Comparison of ENCODE assay signal across 19 mouse cellular contexts in genomic region chr8:47931371-47931770, GRCm38 (mm10). TPM values are rescaled to one million over a fixed set of nuclear protein-coding genes. Genes with fewer than 3 reads are reported as not detected.
A peak's percentile ranks its signal among the peaks of the same experiment; 100 is the strongest.
DNase-seq lines count a peak whose midpoint lies in the region; ATAC-seq and TF ChIP-seq lines count a peak whose summit lies in the region.
"Had no signal": no experiment of that assay in that cellular context is flagged by ENCODE, and none has a peak within 500 bp of the region (broad histone marks: within the 10 kb centered on the region; RNA-seq: fewer than 3 reads in every experiment).

No protein-coding gene starts in this region.

- peak overlapping the region; percentile 48 for H3ac ChIP-seq in C2C12 (ENCODE audit: control insufficient read depth, insufficient read length, low read depth)

- 0 out of 2 replicates have a peak overlapping the region, but pooled peaks have one; percentile 13 for H3K27ac ChIP-seq in hindbrain, embryonic 11.5 days (ENCODE audit: low read depth, low read length)
- H3K27ac ChIP-seq in hindbrain, embryonic 13.5 days, result no peak overlapping the region
- H3K27ac ChIP-seq: liver, embryonic 12.5 days had no signal

- no peaks in the 10 kb centered on the region for H3K36me3 ChIP-seq in hindbrain, embryonic 11.5 days (ENCODE audit: control insufficient read depth, insufficient read depth, low read length)
- no peaks in the 10 kb centered on the region for H3K36me3 ChIP-seq in hindbrain, embryonic 13.5 days
- no peaks in the 10 kb centered on the region for H3K36me3 ChIP-seq in C2C12 (ENCODE audit: control insufficient read depth, insufficient read depth)
- H3K36me3 ChIP-seq: limb, embryonic 13.5 days; liver, embryonic 12.5 days; midbrain, embryonic 10.5 days had no signal

- intact Hi-C loops in gastrocnemius, postnatal 14 days (cut with DNase I; ENCODE audit: low total_unique reads), result no loop called here

- WGBS in hindbrain, embryonic 11.5 days, result 82% methylated on average over 7 of the region's 7 CpGs
- WGBS in hindbrain, embryonic 13.5 days, result 89% methylated on average over 7 of the region's 7 CpGs

- H3K4me1 ChIP-seq in hindbrain, embryonic 11.5 days (replicated peaks; ENCODE audit: control insufficient read depth, insufficient read depth, low read length), result peaks cover 3% of the 10 kb centered on the region
- H3K4me1 ChIP-seq in hindbrain, embryonic 13.5 days (replicated peaks), result peaks cover 32% of the 10 kb centered on the region

- peaks cover 90% of the 10 kb centered on the region for H3K79me2 ChIP-seq in C2C12 (ENCODE audit: control insufficient read depth, insufficient read depth)

- no peak for DNase-seq in frontal cortex, postnatal 36 days (ENCODE audit: low spot score in 2 of 2)
- DNase-seq in hindbrain, embryonic 11.5 days (ENCODE audit: low spot score), result no peak
- peak; percentile 30 for DNase-seq in layer of hippocampus, adult 9-11 months
- DNase-seq in layer of hippocampus, adult 11-12 months (ENCODE audit: low spot score), result no peak
- no peak for DNase-seq in gastrocnemius, postnatal 14 days
- DNase-seq: adrenal gland, postnatal 10 days; cerebellum, adult 9-10 months; forebrain, postnatal 0 days; kidney, adult 2 months; retina, postnatal 1 day; right cerebral cortex, postnatal 4 days; thymus, adult 18-20 months; thymus, postnatal 36 days had no signal

- no peak overlapping the region for H3K9ac ChIP-seq in hindbrain, embryonic 11.5 days (ENCODE audit: low read depth, low read length)
- no peak overlapping the region for H3K9ac ChIP-seq in hindbrain, embryonic 13.5 days
- H3K9ac ChIP-seq: forebrain, postnatal 0 days; limb, embryonic 13.5 days; liver, embryonic 12.5 days had no signal

- peak; percentile 51 for ATAC-seq in frontal cortex, adult (ENCODE audit: low TSS enrichment)
- ATAC-seq in hindbrain, embryonic 11.5 days (ENCODE audit: low FRiP score), result no peak
- no peak for ATAC-seq in hindbrain, embryonic 13.5 days (ENCODE audit: low FRiP score)

- no peak overlapping the region for H3K4me2 ChIP-seq in hindbrain, embryonic 11.5 days (replicated peaks; ENCODE audit: low read depth, low read length)
- no peak overlapping the region for H3K4me2 ChIP-seq in hindbrain, embryonic 13.5 days
- H3K4me2 ChIP-seq: liver, embryonic 12.5 days had no signal

- no peaks in the 10 kb centered on the region for H3K27me3 ChIP-seq in hindbrain, embryonic 11.5 days (ENCODE audit: control insufficient read depth, insufficient read depth, low read length)
- H3K27me3 ChIP-seq in hindbrain, embryonic 13.5 days, result no peaks in the 10 kb centered on the region
- H3K27me3 ChIP-seq in C2C12 (ENCODE audit: control insufficient read depth, insufficient read depth, insufficient read length), result no peaks in the 10 kb centered on the region
- H3K27me3 ChIP-seq: limb, embryonic 13.5 days; liver, embryonic 12.5 days had no signal

- H3K79me3 ChIP-seq in C2C12 (ENCODE audit: low read depth), result peaks cover 63% of the 10 kb centered on the region

- no peak for TF ChIP-seq CTCF in C2C12 (IDR thresholded peaks at IDR 0.05; ENCODE audit: control insufficient read depth, insufficient read depth, insufficient read length)

- H3K4me3 ChIP-seq in hindbrain, embryonic 11.5 days (ENCODE audit: low read depth, low read length), result no peak overlapping the region
- no peak overlapping the region for H3K4me3 ChIP-seq in hindbrain, embryonic 13.5 days
- no peak overlapping the region for H3K4me3 ChIP-seq in C2C12 (ENCODE audit: insufficient read depth, poor library complexity, severe bottlenecking)
- H3K4me3 ChIP-seq: limb, embryonic 13.5 days; liver, embryonic 12.5 days; midbrain, embryonic 10.5 days had no signal

- no peaks in the 10 kb centered on the region for H3K9me3 ChIP-seq in hindbrain, embryonic 11.5 days (ENCODE audit: control insufficient read depth, low read length)
- no peaks in the 10 kb centered on the region for H3K9me3 ChIP-seq in hindbrain, embryonic 13.5 days
- H3K9me3 ChIP-seq: limb, embryonic 13.5 days; liver, embryonic 12.5 days; midbrain, embryonic 10.5 days had no signal

TF ChIP-seq in C2C12, 6 proteins besides CTCF, POLR2A, EP300 and RAD21:
- no peak for TF ChIP-seq MYOD1 (IDR thresholded peaks at IDR 0.05; ENCODE audit: control insufficient read depth, insufficient read length, low read depth)
- TF ChIP-seq MAX (IDR thresholded peaks at IDR 0.05), result no peak
- no peak for TF ChIP-seq USF1 (IDR thresholded peaks at IDR 0.05; ENCODE audit: low read depth)

RNA-seq across cellular contexts. Expression of gene Wwc2, which starts 59.4 kb away (rescaled TPM):
- 8.6 and 10.0 TPM in 2 replicates for polyA plus RNA-seq in hindbrain, embryonic 11.5 days (2014; fragmentation: Nextera tagmentation; extraction: Ambion mirVana)
- 5.4 and 6.0 TPM in 2 replicates for polyA plus RNA-seq in hindbrain, embryonic 13.5 days (2015; fragmentation: Nextera tagmentation; extraction: Ambion mirVana)
- polyA plus RNA-seq in C2C12 (2012; fragmentation: generic; extraction: Trizol), result 15.3 TPM
- total RNA-seq in gastrocnemius, postnatal 14 days (2021), result 10 to 100 TPM in 1 of 2 experiments, 1 to 10 TPM in 1; 9.9 to 10.3 TPM
